Mouse (Mus musculus): ENCODE measurements around the gene Kpna6.

The Kpna6 gene

DNA sequence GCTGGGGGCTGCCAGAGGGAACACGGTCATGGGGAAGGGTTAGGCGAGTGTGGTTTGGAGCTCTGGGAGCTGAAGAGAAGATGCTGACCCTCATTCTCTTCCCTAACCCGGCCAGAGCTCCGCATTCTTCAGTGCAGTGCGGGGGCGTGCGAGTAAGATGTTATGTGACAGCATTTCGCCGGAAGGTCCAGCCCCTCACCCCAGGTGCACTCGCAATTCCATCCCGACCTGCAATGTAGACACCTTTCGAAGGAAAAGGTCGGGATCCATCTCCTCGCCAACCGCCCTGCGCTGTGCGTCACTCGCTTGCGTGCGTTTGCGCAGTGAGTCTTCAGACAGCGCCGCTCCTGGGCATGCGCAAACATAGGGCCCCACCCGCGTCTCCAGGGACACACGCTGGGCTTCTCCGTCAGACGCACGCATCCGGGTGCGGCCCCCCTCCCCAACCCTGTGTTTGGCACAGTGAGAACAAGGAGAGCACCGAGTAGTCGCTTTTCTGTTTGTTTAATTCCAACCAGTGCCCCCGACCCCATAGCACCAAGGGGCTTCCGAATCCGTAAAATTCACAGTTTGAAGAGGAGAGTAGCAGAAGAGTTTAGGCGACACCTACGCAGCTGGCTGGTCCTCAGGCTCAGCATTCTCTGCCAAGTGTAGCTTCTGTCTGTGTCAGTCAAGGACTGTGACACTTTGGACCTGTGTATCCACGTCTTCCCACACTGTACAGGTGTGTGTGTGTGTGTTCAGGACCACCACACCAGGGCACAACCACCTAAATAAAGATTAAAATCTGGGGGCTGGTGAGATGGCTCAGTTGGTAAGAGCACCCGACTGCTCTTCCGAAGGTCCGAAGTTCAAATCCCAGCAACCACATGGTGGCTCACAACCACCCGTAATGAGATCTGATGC lies 53.5 kb downstream of the Kpna6 start, which contains the start of gene Iqcc:
TSS of gene Iqcc (minus strand) at position 314 of the 906 bp plus-strand sequence.
- peak; percentile 81 for DNase-seq (ENCODE audit: extremely low read depth, low read depth)

DNA sequence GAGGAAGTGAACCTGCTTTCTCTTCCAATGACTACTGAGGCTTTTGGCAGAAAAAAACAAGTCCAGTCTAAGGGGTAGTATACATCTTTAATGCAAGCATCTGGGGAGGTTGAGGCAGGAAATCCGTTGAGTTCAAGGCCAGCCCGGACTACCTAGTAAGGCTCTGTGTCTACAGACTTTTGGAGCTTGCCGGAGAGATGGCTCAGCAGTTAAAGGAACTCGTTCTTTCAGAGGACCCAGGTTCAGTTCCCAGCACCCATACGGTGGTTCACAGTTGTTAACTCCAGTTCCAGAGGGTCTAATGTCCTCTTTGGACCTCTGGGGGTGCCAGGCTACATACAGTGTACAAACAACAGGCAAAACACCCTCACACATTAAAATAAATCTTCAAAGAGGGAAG lies 54.5 kb downstream of the Kpna6 start:
- no peak for DNase-seq (ENCODE audit: extremely low read depth, low read depth)

DNA sequence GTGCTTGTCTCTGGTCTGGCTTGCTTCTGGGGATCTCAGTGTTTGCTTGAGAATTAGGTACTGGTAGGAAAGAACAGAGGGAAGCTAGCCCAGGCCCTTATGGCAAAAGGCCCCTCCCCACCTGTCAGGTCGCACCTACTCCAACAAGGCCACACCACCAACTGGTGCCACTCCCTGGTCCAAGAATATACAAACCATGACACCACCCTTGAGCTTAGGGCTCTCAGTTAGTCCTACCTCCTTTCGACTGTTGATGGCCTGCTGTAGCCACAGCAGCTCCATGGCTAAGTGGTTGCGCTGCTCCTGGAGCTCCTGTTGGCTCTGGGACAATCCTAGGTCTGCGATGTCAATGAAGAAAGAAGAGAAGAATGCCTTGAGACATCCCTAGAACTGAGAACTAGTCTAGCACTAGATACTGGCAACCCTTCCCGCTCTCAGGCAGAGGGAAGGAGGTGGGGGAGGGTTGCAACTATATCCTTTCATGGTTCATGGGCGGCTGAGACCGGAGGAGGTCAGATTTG lies 55.4 kb downstream of the Kpna6 start:
- DNase-seq (ENCODE audit: extremely low read depth, low read depth) = no peak

DNA sequence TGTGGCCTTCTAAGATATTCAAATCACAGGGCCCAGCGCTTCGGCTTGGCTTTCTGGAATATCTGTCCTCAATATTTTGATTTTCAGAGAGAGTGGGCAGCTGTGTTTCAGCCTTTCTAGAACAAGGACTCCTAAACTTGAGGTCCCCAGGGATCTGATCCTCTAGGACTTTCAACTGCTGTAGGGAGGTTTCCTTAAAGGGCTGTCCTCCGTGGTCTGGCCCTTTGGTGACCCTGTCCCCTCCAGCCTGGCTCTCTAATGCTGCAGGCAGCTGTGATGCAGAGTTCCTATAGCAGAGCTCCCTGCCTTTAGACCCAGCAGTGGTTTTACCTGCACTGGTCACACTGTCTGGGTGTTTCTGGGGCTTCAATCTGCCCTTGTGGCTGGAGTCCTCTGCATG lies 55.9 kb downstream of the Kpna6 start:
- no peak for DNase-seq (ENCODE audit: extremely low read depth, low read depth)

DNA sequence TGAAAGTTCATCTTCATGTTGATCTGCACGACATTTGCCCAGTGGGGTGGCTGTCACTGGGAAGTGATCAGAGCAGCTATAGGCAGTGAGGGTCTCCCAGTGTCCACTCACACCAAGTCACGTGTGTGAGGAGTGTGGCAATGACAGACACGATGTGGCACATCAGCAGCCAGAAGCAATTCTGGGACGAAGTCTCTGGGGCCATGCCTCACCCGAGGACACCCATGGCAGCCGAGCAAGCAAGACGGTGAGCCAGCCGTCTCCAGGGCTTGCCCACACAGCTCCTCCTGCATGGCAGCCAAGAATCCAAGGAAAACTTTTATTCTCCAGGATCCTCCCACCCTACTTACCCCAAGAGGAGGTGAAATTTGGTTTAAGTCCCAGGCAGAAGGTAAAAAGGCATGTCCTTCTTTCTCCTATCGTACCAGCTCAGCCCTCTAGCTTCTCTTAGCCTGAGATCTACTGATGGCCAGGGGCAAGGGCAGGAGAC lies 56.7 kb downstream of the Kpna6 start:
- DNase-seq (ENCODE audit: extremely low read depth, low read depth) = no peak

DNA sequence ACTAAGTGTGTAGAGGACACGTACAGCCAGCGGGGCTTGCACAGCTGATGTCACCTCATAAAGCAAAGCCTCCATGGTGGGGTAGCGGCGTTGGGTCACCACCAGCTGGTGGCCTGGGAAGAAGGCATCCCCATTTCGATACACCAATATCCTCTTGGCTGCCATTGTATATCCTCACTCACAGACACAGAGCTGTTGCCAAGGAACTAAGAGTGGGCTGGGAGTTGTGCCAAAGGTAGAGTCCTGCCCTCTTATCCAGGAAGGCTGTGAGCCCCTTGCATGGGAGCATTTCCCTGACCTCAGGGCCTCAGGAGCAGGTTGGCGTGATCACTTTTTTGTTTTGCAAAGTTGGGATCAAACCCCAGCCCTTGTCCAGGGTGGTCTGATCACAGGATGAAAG lies 58.5 kb downstream of the Kpna6 start, which contains the start of gene Dcdc2b:
TSS of gene Dcdc2b (minus strand) at position 165 of the 400 bp plus-strand sequence.
- DNase-seq (ENCODE audit: extremely low read depth, low read depth) = no peak

DNA sequence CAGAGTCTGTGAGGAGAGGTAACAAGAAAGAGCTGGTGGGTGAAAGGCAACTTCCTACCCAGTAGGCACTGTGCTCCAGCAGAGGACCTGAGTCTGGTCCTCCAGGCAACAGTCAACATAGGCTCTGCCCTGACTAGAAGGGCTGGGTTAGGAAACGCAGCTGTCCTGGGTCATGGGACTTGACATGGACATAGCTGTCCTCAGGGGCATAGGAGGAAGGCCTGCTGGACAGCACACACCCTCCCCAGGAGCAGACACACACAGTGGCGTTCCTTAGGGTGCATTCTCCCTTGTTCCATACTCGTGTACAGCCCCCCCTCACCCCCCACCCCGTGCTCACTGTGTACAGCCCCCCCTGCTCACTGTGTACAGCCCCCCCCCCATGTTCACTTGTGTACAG lies 62.1 kb downstream of the Kpna6 start:
- no peak for DNase-seq (ENCODE audit: extremely low read depth, low read depth)

DNA sequence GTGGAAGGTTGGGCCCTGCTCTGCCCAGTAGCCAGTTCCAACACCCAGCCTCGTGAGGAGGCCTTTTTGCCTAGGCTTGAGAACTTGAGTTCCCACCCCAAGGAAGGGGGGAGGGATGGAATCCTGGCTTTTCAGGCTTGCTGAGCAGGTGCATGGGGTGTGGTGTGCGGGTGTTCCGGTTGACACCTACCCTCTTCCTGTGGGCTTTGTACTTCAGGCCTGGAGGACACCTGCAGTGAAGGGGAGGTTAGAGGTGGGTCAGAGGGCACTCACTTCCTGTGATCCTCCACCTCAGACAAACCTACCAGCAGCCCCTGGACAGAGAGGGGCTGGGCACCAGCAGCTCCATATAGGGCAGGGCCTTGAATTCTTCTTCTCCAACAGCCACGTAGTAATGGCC lies 62.5 kb downstream of the Kpna6 start:
- DNase-seq (ENCODE audit: extremely low read depth, low read depth) = no peak

DNA sequence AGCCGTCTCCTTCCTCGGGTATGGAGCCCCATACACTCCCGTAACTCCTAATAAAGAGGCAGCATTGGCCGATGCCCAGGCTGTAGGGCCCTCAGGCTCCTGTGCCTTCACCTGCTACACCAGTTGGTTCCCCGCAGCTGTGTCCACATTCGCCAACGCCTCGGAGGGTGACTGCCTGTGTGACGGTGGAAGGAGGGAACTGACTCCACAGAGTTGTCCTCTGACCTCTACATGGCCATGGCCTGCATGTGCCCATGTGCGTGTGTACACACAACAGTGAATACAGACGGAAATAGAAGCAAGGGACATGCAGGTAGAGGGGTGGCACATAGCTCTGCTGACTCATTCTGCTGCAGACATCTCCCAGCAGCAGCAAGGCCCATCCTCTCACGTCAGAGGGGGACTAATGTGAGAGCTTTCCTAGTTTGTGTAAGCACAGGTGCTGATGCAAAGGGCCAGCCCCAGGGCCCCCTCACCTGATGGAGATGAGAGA lies 63.4 kb downstream of the Kpna6 start:
- DNase-seq (ENCODE audit: extremely low read depth, low read depth) = no peak

DNA sequence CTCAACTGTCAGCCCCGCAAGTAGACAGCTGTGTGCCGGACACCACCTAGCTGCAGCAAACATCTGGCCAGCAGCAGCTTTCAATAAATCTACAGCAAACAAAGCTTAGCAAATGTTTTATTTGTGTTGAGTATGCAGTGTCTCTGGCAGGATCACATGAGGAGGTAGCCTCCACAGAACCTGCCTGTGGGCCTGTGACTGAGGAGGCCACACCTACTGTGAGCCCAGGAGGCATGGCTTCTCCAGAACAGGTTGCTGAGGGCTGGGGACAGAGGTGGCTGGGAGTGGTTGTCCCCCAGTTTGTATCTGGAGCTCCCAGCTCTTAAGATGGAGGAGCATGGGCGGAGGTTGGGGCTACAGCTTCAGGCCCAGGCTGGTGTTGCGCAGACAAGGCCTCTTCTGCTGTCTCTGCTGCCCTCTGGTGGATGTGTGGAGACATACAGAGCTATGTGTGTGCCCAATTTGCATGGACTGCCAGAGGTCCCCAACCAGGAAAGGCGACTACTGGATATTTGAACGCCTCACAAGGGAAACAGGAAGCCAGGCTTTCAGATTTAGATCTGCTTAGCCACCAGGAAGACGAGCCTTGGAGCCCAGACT lies 64.0 kb downstream of the Kpna6 start:
- DNase-seq (ENCODE audit: extremely low read depth, low read depth) = peak; percentile 60

DNA sequence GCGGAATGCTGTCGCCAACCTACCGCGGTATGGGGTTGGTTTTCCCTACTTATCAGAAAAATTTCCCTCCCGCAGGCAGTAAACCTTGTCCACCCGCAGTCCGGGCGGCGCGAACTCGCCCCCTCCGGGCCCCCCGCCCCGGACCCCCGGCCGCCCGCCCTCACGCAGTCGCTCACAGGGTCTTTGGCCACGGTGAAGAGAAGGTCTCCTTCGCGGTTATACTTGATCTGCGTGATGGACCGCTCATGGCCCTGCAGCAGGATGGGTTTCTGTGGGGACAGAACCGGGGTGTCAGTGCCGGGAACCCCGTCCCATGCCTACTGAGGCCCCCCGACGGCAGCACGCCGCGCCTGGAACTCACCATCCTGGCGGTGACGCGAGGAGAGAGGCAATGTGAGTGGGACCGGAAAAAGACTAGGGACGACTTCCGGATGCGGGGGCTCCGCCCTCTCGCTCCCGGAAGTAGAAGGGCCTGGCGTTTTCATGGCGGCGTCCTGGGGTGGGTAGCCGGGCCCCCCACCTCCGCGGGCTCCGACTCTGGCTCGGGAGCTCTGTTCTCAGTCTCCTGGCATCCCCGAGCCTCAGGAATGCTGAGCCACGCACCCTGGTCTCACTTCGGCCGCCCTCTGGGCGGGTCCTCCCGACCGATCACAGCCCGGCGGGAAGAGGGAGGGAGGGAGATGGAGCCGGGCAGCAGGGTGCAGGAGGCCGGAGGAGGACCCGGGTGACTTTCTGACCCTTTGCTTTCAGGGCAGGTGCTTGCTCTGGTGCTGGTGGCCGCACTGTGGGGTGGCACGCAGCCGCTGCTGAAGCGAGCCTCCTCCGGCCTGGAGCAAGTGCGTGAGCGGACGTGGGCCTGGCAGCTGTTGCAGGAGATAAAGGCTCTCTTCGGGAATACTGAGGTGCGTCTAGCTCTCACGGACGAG lies 72.1 kb downstream of the Kpna6 start, which contains the start of the genes Eif3i and Tmem234:
TSS of gene Eif3i (minus strand) at position 416 of the 926 bp plus-strand sequence.
TSS of gene Tmem234 (plus strand) at position 436 of the 926 bp plus-strand sequence.
- peak; percentile 61 for DNase-seq (ENCODE audit: extremely low read depth, low read depth)

Measured in MEL-GATA-1-ER (cell line).